Mouse (Mus musculus) CH12.LX (cell line): Measurements from ENCODE around the gene Trim47. TPM values are rescaled to one million over a fixed set of nuclear protein-coding genes. Genes with fewer than 3 reads are reported as not detected.

ENCODE experiments used
- DNase-seq: peaks from one replicate; pipeline ENCODE4 v3.0.0-alpha.2; 2013; ENCODE audit errors: extremely low read depth
- H3K27ac ChIP-seq: 2 replicates; pipeline ENCODE4 v1.5.1; 2012; ENCODE audit warnings: low read depth, mild to moderate bottlenecking, control low read depth, moderate library complexity; ENCODE audit not compliant: insufficient read depth
- H3K27me3 ChIP-seq: replicated peaks from 2 replicates; pipeline ENCODE3; 2012; ENCODE audit warnings: inconsistent platforms
- H3K36me3 ChIP-seq, 2 experiments: replicated peaks in 1 of 2; 2 replicates each; pipeline versions ENCODE3 to v1.6.1; 2012; ENCODE audit warnings: inconsistent platforms in 1 of 2, low read length in 1 of 2, mild to moderate bottlenecking in 1 of 2, mixed read lengths in 1 of 2, moderate library complexity in 1 of 2; ENCODE audit not compliant: control insufficient read depth in 1 of 2, insufficient read depth in 1 of 2
- H3K4me1 ChIP-seq, 2 experiments: 2 replicates each; pipeline ENCODE4 v1.6.1; 2012; ENCODE audit warnings: inconsistent platforms in 1 of 2, moderate library complexity in 1 of 2; ENCODE audit not compliant: insufficient read depth in 2 of 2, control insufficient read depth in 1 of 2
- H3K4me2 ChIP-seq: 2 replicates; pipeline ENCODE4 v1.6.1; 2012; ENCODE audit warnings: low read depth, mild to moderate bottlenecking, control low read depth; ENCODE audit not compliant: poor library complexity, insufficient read depth, severe bottlenecking
- H3K4me3 ChIP-seq, 3 experiments: fragments of 150-350 bp in 1 of 3; sonication (generic) in 1 of 3; replicated peaks in 1 of 3; 2 replicates each; pipeline versions ENCODE3 to v1.5.1; 2011 to 2012; ENCODE audit warnings: low read depth in 2 of 3, low read length in 2 of 3, mild to moderate bottlenecking in 2 of 3, moderate library complexity in 2 of 3, control low read depth in 1 of 3, improper control_type of control experiment in 1 of 3, inconsistent platforms in 1 of 3, mixed read lengths in 1 of 3; ENCODE audit not compliant: poor library complexity in 1 of 3
- H3K79me2 ChIP-seq: replicated peaks from 2 replicates; pipeline ENCODE4 v1.6.1; 2012; ENCODE audit warnings: mild to moderate bottlenecking, moderate library complexity; ENCODE audit not compliant: control insufficient read depth, poor library complexity, insufficient read depth, severe bottlenecking; ENCODE audit errors: extremely low read depth
- H3K9ac ChIP-seq: 2 replicates; pipeline ENCODE4 v1.6.1; 2012; ENCODE audit warnings: low read depth, mild to moderate bottlenecking, control low read depth, moderate library complexity; ENCODE audit not compliant: insufficient read depth
- H3K9me3 ChIP-seq: replicated peaks from 2 replicates; pipeline ENCODE3; 2012; ENCODE audit warnings: low read length, inconsistent platforms, mixed read lengths
- CHD2 ChIP-seq: IDR thresholded peaks from 2 replicates; pipeline ENCODE4 v1.6.1; 2011; ENCODE audit warnings: low read length, improper control_type of control experiment
- EP300 ChIP-seq: IDR thresholded peaks from 2 replicates; pipeline ENCODE4 v1.6.1; 2011; ENCODE audit warnings: low read length, improper control_type of control experiment
- ETS1 ChIP-seq: conservative IDR thresholded peaks from 2 replicates; pipeline ENCODE4 v1.6.1; 2012; ENCODE audit warnings: low read depth, mild to moderate bottlenecking, inconsistent platforms, low read length, improper control_type of control experiment, moderate library complexity
- GABPA ChIP-seq: IDR thresholded peaks from 2 replicates; pipeline ENCODE4 v1.6.1; 2012; ENCODE audit warnings: low read depth, low read length, improper control_type of control experiment, inconsistent platforms; ENCODE audit not compliant: insufficient replicate concordance
- IRF4 ChIP-seq: IDR thresholded peaks from 2 replicates; pipeline ENCODE4 v1.6.1; 2014; ENCODE audit warnings: low read depth, mild to moderate bottlenecking, inconsistent platforms, low read length, improper control_type of control experiment
- JUND ChIP-seq: conservative IDR thresholded peaks from 2 replicates; pipeline ENCODE4 v1.6.1; 2011; ENCODE audit warnings: low read depth, low read length, improper control_type of control experiment
- KAT2A ChIP-seq: IDR thresholded peaks from 2 replicates; pipeline ENCODE4 v1.6.1; 2012; ENCODE audit warnings: low read length, improper control_type of control experiment, inconsistent platforms; ENCODE audit not compliant: insufficient replicate concordance
- MAZ ChIP-seq: IDR thresholded peaks from 2 replicates; pipeline ENCODE4 v1.6.1; 2012; ENCODE audit warnings: low read depth, mild to moderate bottlenecking, inconsistent platforms, low read length, improper control_type of control experiment, moderate library complexity
- MYC ChIP-seq: IDR thresholded peaks from 2 replicates; pipeline ENCODE4 v1.6.1; 2011; ENCODE audit warnings: low read depth, mild to moderate bottlenecking, improper control_type of control experiment, low read length
- NRF1 ChIP-seq: IDR thresholded peaks from 2 replicates; pipeline ENCODE4 v1.6.1; 2014; ENCODE audit warnings: low read depth, mild to moderate bottlenecking, inconsistent platforms, low read length, improper control_type of control experiment, moderate library complexity
- POLR2A ChIP-seq: IDR thresholded peaks from 2 replicates; pipeline ENCODE4 v1.6.1; 2011; ENCODE audit warnings: low read depth, mild to moderate bottlenecking, improper control_type of control experiment, low read length
- POLR2AphosphoS2 ChIP-seq: IDR thresholded peaks from 2 replicates; pipeline ENCODE4 v1.6.1; 2011; ENCODE audit warnings: low read depth, low read length, improper control_type of control experiment
- RAD21 ChIP-seq: IDR thresholded peaks from 2 replicates; pipeline ENCODE4 v1.6.1; 2011; ENCODE audit warnings: low read depth, mild to moderate bottlenecking, low read length, improper control_type of control experiment, moderate library complexity
- RCOR1 ChIP-seq: conservative IDR thresholded peaks from 2 replicates; pipeline ENCODE4 v1.6.1; 2012; ENCODE audit warnings: low read depth, mild to moderate bottlenecking, inconsistent platforms, low read length, improper control_type of control experiment
- SMC3 ChIP-seq: IDR thresholded peaks from 2 replicates; pipeline ENCODE4 v1.6.1; 2011; ENCODE audit warnings: low read depth, low read length, improper control_type of control experiment
- TBP ChIP-seq: conservative IDR thresholded peaks from 2 replicates; pipeline ENCODE4 v1.6.1; 2011; ENCODE audit warnings: low read depth, low read length, improper control_type of control experiment
- UBTF ChIP-seq: IDR thresholded peaks from 2 replicates; pipeline ENCODE4 v1.6.1; 2012; ENCODE audit warnings: low read depth, mild to moderate bottlenecking, inconsistent platforms, low read length, improper control_type of control experiment, moderate library complexity
- ZC3H11A ChIP-seq: IDR thresholded peaks from 2 replicates; pipeline ENCODE4 v1.6.1; 2012; ENCODE audit warnings: low read depth, mild to moderate bottlenecking, inconsistent platforms, low read length, improper control_type of control experiment
- ZNF384 ChIP-seq: IDR thresholded peaks from 2 replicates; pipeline ENCODE4 v1.6.1; 2012; ENCODE audit warnings: low read depth, low read length, improper control_type of control experiment, inconsistent platforms
- dilution Hi-C: fragments of 300-500 bp; cut with MboI; formaldehyde crosslinking; loops from 2 replicates; pipeline ENCODE4 v1.14.3; 2020; ENCODE audit warnings: low sequenced_read_pairs; ENCODE audit not compliant: extremely low pct_unique_long_range_greater_than_20kb, extremely low pct_ligation_motif_present
- in situ Hi-C: fragments of 300-500 bp; cut with MboI; formaldehyde crosslinking; loops from 3 replicates; pipeline ENCODE4 v1.14.3; 2019; ENCODE audit warnings: low sequenced_read_pairs, low pct_ligation_motif_present, low pct_unique_long_range_greater_than_20kb, mixed read lengths
- polyA plus RNA-seq: library from polyadenylated mRNA; unstranded; fragments of >175 nt; gene quantifications from 2 replicates; pipeline ENCODE4 v1.2.1, GENCODE M21; 2012; ENCODE audit warnings: low read depth; ENCODE audit not compliant: insufficient read length
- total RNA-seq, 2 experiments: library from RNA; depleted of rRNA; stranded (reverse); fragments of 300-350 nt in 1 of 2; fragments of >200 nt in 1 of 2; gene quantifications; 2 replicates each; pipeline ENCODE4 v1.2.3; 2012 to 2014

Trim47 gene
- total and polyA plus RNA-seq, 3 experiments = 0.21 to 0.38 TPM; not detected in 1

DNA sequence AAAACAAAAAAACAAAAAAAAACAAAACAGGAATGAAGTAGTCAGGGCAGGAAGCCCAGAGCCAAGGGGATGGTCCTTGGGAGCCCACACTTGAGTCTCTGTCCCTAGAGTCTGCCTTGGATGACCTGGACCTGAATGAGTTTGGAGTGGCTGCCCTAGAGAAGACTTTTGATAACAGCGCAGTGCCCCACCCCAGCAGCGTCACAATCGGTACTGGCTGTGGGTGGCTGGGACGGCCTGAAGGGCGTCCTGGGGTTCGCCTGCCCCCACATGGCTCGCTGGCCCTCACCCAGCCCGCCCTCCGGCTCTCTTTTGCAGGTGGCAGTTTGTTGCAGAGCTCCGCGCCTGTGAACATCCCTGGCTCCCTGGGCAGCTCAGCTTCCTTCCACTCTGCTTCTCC, 71.1 kb downstream of the Trim47 start:
- in situ Hi-C loops (no loop called here), dilution Hi-C loops (no loop called here)
- Histone ChIP-seq H3K79me2 (no peaks in the 10 kb centered on the region), H3K4me1 (peaks cover 0 to 13% of the 10 kb centered on the region in 2 experiments; a peak in 2 of 4 replicates), H3K9me3 (no peaks in the 10 kb centered on the region), H3K4me2 (no peak overlapping the region), H3K27me3 (no peaks in the 10 kb centered on the region), H3K9ac (no peak overlapping the region), H3K27ac (no peak overlapping the region), H3K36me3 (peaks cover 93 to 97% of the 10 kb centered on the region in 2 experiments), H3K4me3 (no peak overlapping the region)
- DNase-seq = no peak
- TF ChIP-seq EP300 (no peak), POLR2A (no peak), GABPA (no peak), ZC3H11A (no peak), POLR2AphosphoS2 (no peak), RCOR1 (no peak), JUND (no peak), NRF1 (no peak), MAZ (no peak), UBTF (no peak), TBP (no peak), KAT2A (no peak), IRF4 (no peak), MYC (no peak), RAD21 (no peak), CHD2 (no peak), SMC3 (no peak), ZNF384 (no peak), ETS1 (no peak)

Other genes with a start within 250 kb of the Trim47 start
- gene Smim5, start 227.2 kb downstream of the Trim47 start, total RNA-seq (2012; rRNA removed) = 0.42 and 0.46 TPM in 2 replicates
- gene Smim5, start 227.2 kb downstream of the Trim47 start, total RNA-seq (2014; rRNA removed) = 0.98 and 1.6 TPM in 2 replicates
- gene Smim5, start 227.2 kb downstream of the Trim47 start, polyA plus RNA-seq = 1.4 and 2.3 TPM in 2 replicates
- gene Smim6, start 215.2 kb downstream of the Trim47 start, total RNA-seq (2012; rRNA removed) = 0.21 and 0.29 TPM in 2 replicates
- gene Smim6, start 215.2 kb downstream of the Trim47 start, total RNA-seq (2014; rRNA removed) = not detected in 2 replicates
- gene Smim6, start 215.2 kb downstream of the Trim47 start, polyA plus RNA-seq = 0.56 and 0.59 TPM in 2 replicates
- gene Sap30bp, start 193.9 kb downstream of the Trim47 start, total RNA-seq (2012; rRNA removed) = 72.2 and 83.6 TPM in 2 replicates
- gene Sap30bp, start 193.9 kb downstream of the Trim47 start, total RNA-seq (2014; rRNA removed) = 256 and 275 TPM in 2 replicates
- 167 and 219 TPM in 2 replicates for gene Sap30bp, start 193.9 kb downstream of the Trim47 start, polyA plus RNA-seq
- gene Recql5, start 193.7 kb downstream of the Trim47 start, total RNA-seq (2012; rRNA removed) = 30.9 and 31.0 TPM in 2 replicates
- 21.8 and 22.8 TPM in 2 replicates for gene Recql5, start 193.7 kb downstream of the Trim47 start, total RNA-seq (2014; rRNA removed)
- gene Recql5, start 193.7 kb downstream of the Trim47 start, polyA plus RNA-seq = 38.9 and 43.3 TPM in 2 replicates
- 3.4 and 6.3 TPM in 2 replicates for gene Itgb4, start 152.5 kb downstream of the Trim47 start, total RNA-seq (2012; rRNA removed)
- gene Itgb4, start 152.5 kb downstream of the Trim47 start, total RNA-seq (2014; rRNA removed) = 0.09 and 0.42 TPM in 2 replicates
- gene Itgb4, start 152.5 kb downstream of the Trim47 start, polyA plus RNA-seq = 0.59 and 0.91 TPM in 2 replicates
- 340 and 413 TPM in 2 replicates for gene Galk1, start 114.5 kb downstream of the Trim47 start, total RNA-seq (2012; rRNA removed)
- 228 and 263 TPM in 2 replicates for gene Galk1, start 114.5 kb downstream of the Trim47 start, total RNA-seq (2014; rRNA removed)
- 293 and 300 TPM in 2 replicates for gene Galk1, start 114.5 kb downstream of the Trim47 start, polyA plus RNA-seq
- gene H3f3b, start 99.2 kb downstream of the Trim47 start, total RNA-seq (2012; rRNA removed) = 340 and 455 TPM in 2 replicates
- gene H3f3b, start 99.2 kb downstream of the Trim47 start, total RNA-seq (2014; rRNA removed) = 567 and 573 TPM in 2 replicates
- 862 and 889 TPM in 2 replicates for gene H3f3b, start 99.2 kb downstream of the Trim47 start, polyA plus RNA-seq
- gene Unk, start 96.9 kb downstream of the Trim47 start, total RNA-seq (2012; rRNA removed) = 22.2 and 24.7 TPM in 2 replicates
- 18.5 and 20.9 TPM in 2 replicates for gene Unk, start 96.9 kb downstream of the Trim47 start, total RNA-seq (2014; rRNA removed)
- 30.5 and 35.0 TPM in 2 replicates for gene Unk, start 96.9 kb downstream of the Trim47 start, polyA plus RNA-seq
- 12.2 and 14.0 TPM in 2 replicates for gene Unc13d, start 49.2 kb downstream of the Trim47 start, total RNA-seq (2012; rRNA removed)
- gene Unc13d, start 49.2 kb downstream of the Trim47 start, total RNA-seq (2014; rRNA removed) = 8.9 and 9.6 TPM in 2 replicates
- 15.7 and 16.8 TPM in 2 replicates for gene Unc13d, start 49.2 kb downstream of the Trim47 start, polyA plus RNA-seq
- gene Wbp2, start 40.2 kb downstream of the Trim47 start, total RNA-seq (2012; rRNA removed) = 27.1 and 30.7 TPM in 2 replicates
- gene Wbp2, start 40.2 kb downstream of the Trim47 start, total RNA-seq (2014; rRNA removed) = 14.0 and 15.2 TPM in 2 replicates
- gene Wbp2, start 40.2 kb downstream of the Trim47 start, polyA plus RNA-seq = 70.8 and 97.1 TPM in 2 replicates
- gene Trim65, start 3.9 kb upstream of the Trim47 start, total RNA-seq (2012; rRNA removed) = 2.0 and 2.8 TPM in 2 replicates
- 0.66 and 0.81 TPM in 2 replicates for gene Trim65, start 3.9 kb upstream of the Trim47 start, total RNA-seq (2014; rRNA removed)
- 1.1 and 1.4 TPM in 2 replicates for gene Trim65, start 3.9 kb upstream of the Trim47 start, polyA plus RNA-seq
- 157 and 159 TPM in 2 replicates for gene Mrpl38, start 11.7 kb upstream of the Trim47 start, total RNA-seq (2012; rRNA removed)
- gene Mrpl38, start 11.7 kb upstream of the Trim47 start, total RNA-seq (2014; rRNA removed) = 95.6 and 109 TPM in 2 replicates
- 171 and 188 TPM in 2 replicates for gene Mrpl38, start 11.7 kb upstream of the Trim47 start, polyA plus RNA-seq
- 44.8 and 45.5 TPM in 2 replicates for gene Fbf1, start 41.0 kb upstream of the Trim47 start, total RNA-seq (2012; rRNA removed)
- 23.9 and 26.6 TPM in 2 replicates for gene Fbf1, start 41.0 kb upstream of the Trim47 start, total RNA-seq (2014; rRNA removed)
- gene Fbf1, start 41.0 kb upstream of the Trim47 start, polyA plus RNA-seq = 39.0 and 40.7 TPM in 2 replicates
- gene Ten1, start 71.6 kb upstream of the Trim47 start, total RNA-seq (2012; rRNA removed) = 76.5 and 77.4 TPM in 2 replicates
- 66.7 and 74.4 TPM in 2 replicates for gene Ten1, start 71.6 kb upstream of the Trim47 start, total RNA-seq (2014; rRNA removed)
- 70.4 and 81.8 TPM in 2 replicates for gene Ten1, start 71.6 kb upstream of the Trim47 start, polyA plus RNA-seq
- 19.3 and 21.0 TPM in 2 replicates for gene Acox1, start 71.8 kb upstream of the Trim47 start, total RNA-seq (2012; rRNA removed)
- 17.1 and 18.7 TPM in 2 replicates for gene Acox1, start 71.8 kb upstream of the Trim47 start, total RNA-seq (2014; rRNA removed)
- 20.3 and 20.4 TPM in 2 replicates for gene Acox1, start 71.8 kb upstream of the Trim47 start, polyA plus RNA-seq
- gene Evpl, start 110.9 kb upstream of the Trim47 start, total RNA-seq (2012; rRNA removed) = 0.17 and 0.21 TPM in 2 replicates
- gene Evpl, start 110.9 kb upstream of the Trim47 start, total RNA-seq (2014; rRNA removed) = 0.09 TPM in 1 of 2 replicates, not detected in the other
- gene Evpl, start 110.9 kb upstream of the Trim47 start, polyA plus RNA-seq = 0.20 and 0.23 TPM in 2 replicates
- gene Srp68, start 147.0 kb upstream of the Trim47 start, total RNA-seq (2012; rRNA removed) = 74.7 and 78.1 TPM in 2 replicates
- gene Srp68, start 147.0 kb upstream of the Trim47 start, total RNA-seq (2014; rRNA removed) = 49.3 and 53.2 TPM in 2 replicates
- gene Srp68, start 147.0 kb upstream of the Trim47 start, polyA plus RNA-seq = 174 and 184 TPM in 2 replicates
- gene Galr2, start 153.7 kb upstream of the Trim47 start, total RNA-seq (2012; rRNA removed) = 0.38 and 0.85 TPM in 2 replicates
- 0.21 TPM in 1 of 2 replicates, not detected in the other for gene Galr2, start 153.7 kb upstream of the Trim47 start, total RNA-seq (2014; rRNA removed)
- gene Galr2, start 153.7 kb upstream of the Trim47 start, polyA plus RNA-seq = 1.6 and 1.7 TPM in 2 replicates
- gene Exoc7, start 180.0 kb upstream of the Trim47 start, total RNA-seq (2012; rRNA removed) = 34.0 and 42.1 TPM in 2 replicates
- 32.2 and 38.8 TPM in 2 replicates for gene Exoc7, start 180.0 kb upstream of the Trim47 start, total RNA-seq (2014; rRNA removed)
- 51.8 and 57.6 TPM in 2 replicates for gene Exoc7, start 180.0 kb upstream of the Trim47 start, polyA plus RNA-seq
- gene Foxj1, start 208.2 kb upstream of the Trim47 start, total RNA-seq (2012; rRNA removed) = 0.67 and 2.6 TPM in 2 replicates
- 2.0 and 3.0 TPM in 2 replicates for gene Foxj1, start 208.2 kb upstream of the Trim47 start, total RNA-seq (2014; rRNA removed)
- 0.12 and 0.26 TPM in 2 replicates for gene Foxj1, start 208.2 kb upstream of the Trim47 start, polyA plus RNA-seq